Mouse (Mus musculus): ENCODE results near the gene Il17ra. TPM values are rescaled to one million over a fixed set of nuclear protein-coding genes. Genes with fewer than 3 reads are reported as not detected.

Gene Il17ra
- polyA plus RNA-seq, 1 experiment from 2014 or later, result 4.1 TPM

GRCm38 (mm10) chr6:120461217-120461616 is 1.8 kb upstream of the Il17ra start:
- Histone ChIP-seq H3K27ac (replicated peaks) (no peak overlapping the region), H3K4me1 (peaks cover 18% of the 10 kb centered on the region), H3K36me3 (no peaks in the 10 kb centered on the region), H3K9me3 (no peaks in the 10 kb centered on the region), H3K4me2 (replicated peaks) (no peak overlapping the region), H3K4me3 (no peak overlapping the region), H3K9ac (replicated peaks) (no peak overlapping the region), H3K27me3 (peaks cover 33% of the 10 kb centered on the region; the same call in 1 of the 2 replicates)
- ATAC-seq (replicated peaks), result no peak
- 71% methylated on average over 15 of the region's 15 CpGs for WGBS

DNA sequence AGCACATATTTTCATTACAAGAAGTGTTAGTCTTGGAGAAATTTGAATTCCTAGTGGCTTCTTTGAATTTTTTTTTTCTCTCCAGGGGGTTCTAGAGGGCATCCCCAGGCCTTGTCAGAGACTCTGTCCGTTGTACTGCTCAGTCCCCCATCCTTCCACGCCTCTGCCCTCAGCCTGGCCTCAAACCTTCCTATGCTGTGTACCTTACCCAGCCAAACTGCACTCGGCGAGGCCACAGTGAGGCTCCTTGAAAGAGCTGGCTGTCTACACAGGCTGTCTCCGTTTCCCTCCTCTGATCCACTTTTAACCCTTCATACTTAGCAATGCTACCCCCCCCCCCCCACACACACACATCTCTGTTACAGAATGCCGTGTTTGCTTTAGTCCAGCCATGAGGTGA is 796 bp upstream of the Il17ra start:
- peaks cover 18% of the 10 kb centered on the region for H3K4me1 ChIP-seq
- 54% methylated on average over 6 of the region's 6 CpGs for WGBS
- H3K27me3 ChIP-seq, result peaks cover 33% of the 10 kb centered on the region; the same call in 1 of the 2 replicates
- H3K4me3 ChIP-seq, result no peak overlapping the region
- H3K27ac ChIP-seq (replicated peaks), result no peak overlapping the region
- H3K4me2 ChIP-seq (replicated peaks), result no peak overlapping the region
- H3K9ac ChIP-seq (replicated peaks), result no peak overlapping the region
- H3K36me3 ChIP-seq, result no peaks in the 10 kb centered on the region
- H3K9me3 ChIP-seq, result no peaks in the 10 kb centered on the region
- no peak for ATAC-seq (replicated peaks)

- no peak overlapping the region for H3K27ac ChIP-seq (replicated peaks)
- H3K27me3 ChIP-seq, result peaks cover 33% of the 10 kb centered on the region; the same call in 1 of the 2 replicates
- ATAC-seq (replicated peaks), result peak; percentile 30
Observed at GRCm38 (mm10) chr6:120463884-120464283, 837 bp downstream of the Il17ra start.

DNA sequence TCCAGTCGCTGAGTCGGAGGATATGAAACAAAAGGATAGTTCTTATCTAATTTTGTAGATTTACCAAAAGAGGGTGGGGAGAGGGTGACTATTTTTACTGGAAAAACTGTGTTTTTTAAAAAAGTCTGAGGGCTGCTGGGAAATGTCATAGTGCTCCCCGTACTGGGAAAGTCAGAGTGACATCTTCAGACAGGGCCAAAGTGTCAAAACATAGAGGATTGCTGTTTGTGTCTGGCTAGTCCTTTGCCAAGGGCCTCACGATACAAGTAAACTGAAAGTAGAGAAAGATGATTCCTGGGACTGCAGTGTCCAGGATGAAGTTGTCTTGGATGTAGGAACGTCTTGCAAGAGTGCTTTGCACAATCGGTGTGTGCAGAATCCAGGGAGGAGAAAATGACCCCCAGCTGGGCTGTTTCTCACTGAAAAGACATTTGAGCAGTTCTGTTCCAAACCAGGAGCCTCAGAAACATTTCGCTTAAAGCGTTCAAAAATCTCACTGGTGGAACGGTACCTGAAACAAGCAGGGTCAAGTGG is 1.4 kb downstream of the Il17ra start:
- peak overlapping the region; percentile 57 for H3K4me2 ChIP-seq (replicated peaks)
- H3K27ac ChIP-seq (replicated peaks), result no peak overlapping the region
- no peaks in the 10 kb centered on the region for H3K9me3 ChIP-seq
- no peaks in the 10 kb centered on the region for H3K36me3 ChIP-seq
- 45% methylated on average over 9 of the region's 9 CpGs for WGBS
- no peak overlapping the region for H3K4me3 ChIP-seq
- peaks cover 33% of the 10 kb centered on the region; the same call in 1 of the 2 replicates for H3K27me3 ChIP-seq
- peaks cover 18% of the 10 kb centered on the region for H3K4me1 ChIP-seq
- H3K9ac ChIP-seq (replicated peaks), result no peak overlapping the region
- ATAC-seq (replicated peaks), result no peak

More at GRCm38 (mm10) chr6:120463884-120464283, 837 bp downstream of the Il17ra start:
- H3K4me2 ChIP-seq (replicated peaks), result peak overlapping the region; percentile 57
- H3K4me3 ChIP-seq, result peak overlapping the region; percentile 55
- peak overlapping the region; percentile 41; the same call in 1 of the 2 replicates for H3K9ac ChIP-seq (replicated peaks)
- H3K36me3 ChIP-seq, result no peaks in the 10 kb centered on the region
- peaks cover 18% of the 10 kb centered on the region for H3K4me1 ChIP-seq
- 5% methylated on average over 11 of the region's 11 CpGs for WGBS
- H3K9me3 ChIP-seq, result no peaks in the 10 kb centered on the region

DNA sequence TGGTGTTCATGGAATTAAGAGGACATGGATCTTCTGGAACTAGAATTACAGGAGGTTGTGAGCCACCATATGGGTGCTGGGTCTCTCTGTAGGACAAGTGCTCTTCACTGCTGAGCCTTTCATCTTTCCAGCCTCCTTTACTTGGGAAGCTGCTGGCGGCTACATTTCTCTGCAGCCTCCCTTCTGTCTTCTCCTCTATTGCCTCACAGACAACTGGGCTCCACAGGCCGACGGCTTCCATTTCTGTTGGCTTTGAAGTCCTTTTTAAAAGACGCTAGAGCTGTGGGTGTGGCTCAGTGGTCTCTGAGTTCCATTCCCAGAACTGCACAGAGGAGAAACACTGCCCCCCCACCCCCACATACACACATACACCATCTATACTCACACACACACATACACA is 2.3 kb downstream of the Il17ra start:
- H3K27me3 ChIP-seq, result peaks cover 33% of the 10 kb centered on the region; the same call in 1 of the 2 replicates
- no peaks in the 10 kb centered on the region for H3K9me3 ChIP-seq
- H3K4me2 ChIP-seq (replicated peaks), result no peak overlapping the region
- 39% methylated on average over 4 of the region's 4 CpGs for WGBS
- no peak for ATAC-seq (replicated peaks)
- H3K4me3 ChIP-seq, result no peak overlapping the region
- H3K36me3 ChIP-seq, result no peaks in the 10 kb centered on the region
- no peak overlapping the region for H3K9ac ChIP-seq (replicated peaks)
- H3K27ac ChIP-seq (replicated peaks), result no peak overlapping the region
- peaks cover 18% of the 10 kb centered on the region for H3K4me1 ChIP-seq

GRCm38 (mm10) chr6:120466609-120467329 is 3.7 kb downstream of the Il17ra start:
- H3K4me2 ChIP-seq (replicated peaks), result no peak overlapping the region
- peaks cover 26% of the 10 kb centered on the region; the same call in 1 of the 2 replicates for H3K27me3 ChIP-seq
- H3K36me3 ChIP-seq, result no peaks in the 10 kb centered on the region
- H3K9me3 ChIP-seq, result no peaks in the 10 kb centered on the region
- no peak for ATAC-seq (replicated peaks)
- peaks cover 21% of the 10 kb centered on the region for H3K4me1 ChIP-seq
- WGBS, result 82% methylated on average over 10 of the region's 10 CpGs
- no peak overlapping the region for H3K4me3 ChIP-seq
- no peak overlapping the region for H3K27ac ChIP-seq (replicated peaks)
- H3K9ac ChIP-seq (replicated peaks), result no peak overlapping the region

DNA sequence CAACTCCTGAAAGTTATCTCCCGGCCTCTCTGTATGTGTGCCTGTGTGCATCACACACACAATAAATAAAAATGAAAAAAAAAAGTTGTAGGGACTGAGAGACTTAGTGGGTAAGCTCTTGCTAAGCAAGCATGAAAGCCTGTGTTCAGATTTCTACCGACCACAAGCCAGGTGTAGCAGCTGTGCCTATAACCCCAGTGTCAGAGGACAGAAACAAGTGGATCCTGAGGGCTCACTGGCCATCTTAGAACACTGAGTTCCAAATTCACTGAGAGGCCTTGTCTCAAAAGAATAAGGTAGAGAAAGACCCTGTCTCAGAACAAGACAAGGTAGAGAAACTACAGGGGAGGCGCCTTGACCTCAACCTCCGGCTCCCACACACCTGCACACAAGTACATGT is 5.2 kb downstream of the Il17ra start:
- H3K4me1 ChIP-seq, result peaks cover 31% of the 10 kb centered on the region
- no peaks in the 10 kb centered on the region for H3K36me3 ChIP-seq
- no peak overlapping the region for H3K27ac ChIP-seq (replicated peaks)
- no peak overlapping the region for H3K4me2 ChIP-seq (replicated peaks)
- H3K27me3 ChIP-seq, result peaks cover 14% of the 10 kb centered on the region; the same call in 1 of the 2 replicates
- 98% methylated on average over 4 of the region's 4 CpGs for WGBS
- no peak overlapping the region for H3K9ac ChIP-seq (replicated peaks)
- no peak for ATAC-seq (replicated peaks)
- H3K9me3 ChIP-seq, result no peaks in the 10 kb centered on the region
- H3K4me3 ChIP-seq, result no peak overlapping the region

DNA sequence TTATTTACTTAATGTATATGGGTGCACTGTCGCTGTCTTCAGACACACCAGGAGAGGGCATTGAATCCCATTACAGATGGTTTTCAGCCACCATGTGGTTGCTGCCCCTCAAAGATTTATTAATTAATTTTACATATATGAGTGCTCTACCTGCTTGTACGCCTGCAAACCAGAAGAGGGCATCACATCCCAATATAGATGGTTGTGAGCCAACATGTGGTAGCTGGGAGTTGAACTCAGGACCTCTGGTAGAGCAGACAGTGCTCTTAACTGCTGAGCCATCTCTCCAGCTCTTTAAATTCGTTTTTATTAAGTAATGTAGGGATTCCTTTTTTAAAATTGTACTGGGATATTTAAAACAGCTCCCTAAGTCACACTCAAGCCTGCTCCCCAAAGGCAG is 6.2 kb downstream of the Il17ra start:
- Histone ChIP-seq H3K4me1 (peaks cover 26% of the 10 kb centered on the region), H3K27me3 (0 out of 2 replicates have a peak, but pooled peaks cover 4% of the 10 kb centered on the region), H3K27ac (replicated peaks) (no peak overlapping the region), H3K9me3 (no peaks in the 10 kb centered on the region), H3K4me3 (no peak overlapping the region), H3K9ac (replicated peaks) (no peak overlapping the region), H3K4me2 (replicated peaks) (no peak overlapping the region), H3K36me3 (no peaks in the 10 kb centered on the region)
- 72% methylated on average over 3 of the region's 3 CpGs for WGBS
- ATAC-seq (replicated peaks), result no peak

DNA sequence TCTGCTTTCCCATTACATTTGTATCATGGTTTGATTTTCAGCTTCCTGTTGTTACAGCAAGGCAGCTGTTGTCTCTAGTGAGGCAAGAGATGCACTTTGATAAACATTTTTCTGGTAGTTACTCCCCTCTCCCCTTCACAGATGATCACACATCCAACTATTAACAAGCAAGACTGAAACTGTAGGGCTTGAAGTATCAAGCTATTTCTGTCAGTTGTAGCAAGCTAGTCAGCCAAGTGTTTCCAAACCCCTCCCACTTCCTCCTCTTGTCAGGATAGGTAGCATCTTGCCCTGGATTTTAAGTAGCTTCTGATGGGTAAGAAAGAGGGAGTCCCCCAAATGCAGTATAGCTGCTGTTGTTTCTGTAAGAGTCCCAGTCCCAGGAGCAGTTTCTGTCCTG is 6.7 kb downstream of the Il17ra start:
- no peak for ATAC-seq (replicated peaks)
- no peak overlapping the region for H3K27ac ChIP-seq (replicated peaks)
- no peaks in the 10 kb centered on the region for H3K9me3 ChIP-seq
- H3K36me3 ChIP-seq, result no peaks in the 10 kb centered on the region
- no peak overlapping the region for H3K4me3 ChIP-seq
- H3K4me1 ChIP-seq, result peaks cover 22% of the 10 kb centered on the region
- H3K27me3 ChIP-seq, result no peaks in the 10 kb centered on the region
- H3K9ac ChIP-seq (replicated peaks), result no peak overlapping the region
- H3K4me2 ChIP-seq (replicated peaks), result no peak overlapping the region

- H3K36me3 ChIP-seq, result no peaks in the 10 kb centered on the region
- WGBS, result 95% methylated on average over 1 of the region's 1 CpGs
- no peaks in the 10 kb centered on the region for H3K27me3 ChIP-seq
- no peaks in the 10 kb centered on the region for H3K9me3 ChIP-seq
- no peak overlapping the region for H3K4me3 ChIP-seq
- no peak overlapping the region for H3K4me2 ChIP-seq (replicated peaks)
- H3K4me1 ChIP-seq, result peaks cover 22% of the 10 kb centered on the region
- H3K27ac ChIP-seq (replicated peaks), result no peak overlapping the region
- ATAC-seq (replicated peaks), result no peak
- no peak overlapping the region for H3K9ac ChIP-seq (replicated peaks)
Observed at GRCm38 (mm10) chr6:120470666-120471065, 7.6 kb downstream of the Il17ra start.

DNA sequence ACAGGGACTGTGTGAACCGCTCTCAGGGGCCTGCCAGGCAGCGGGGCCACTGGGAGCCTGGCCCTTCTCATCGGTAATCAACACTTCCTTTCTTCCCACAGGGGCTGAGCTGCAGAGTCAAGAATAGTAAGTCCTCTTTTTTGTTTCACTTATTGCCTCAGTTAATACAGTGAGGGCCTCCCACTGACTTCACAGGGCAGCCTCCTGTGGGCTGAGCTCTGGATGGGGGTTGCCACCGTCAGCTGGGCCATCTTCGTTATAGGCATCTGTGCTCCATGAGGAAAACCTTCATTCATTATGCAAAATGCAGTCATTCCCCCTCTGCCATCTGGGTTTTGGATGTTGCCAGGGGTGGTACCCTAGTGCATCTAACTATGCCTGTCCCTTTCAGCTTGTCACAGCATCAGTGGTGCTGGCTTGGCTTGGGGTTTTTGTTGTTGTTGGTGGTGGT is 9.0 kb downstream of the Il17ra start:
- Histone ChIP-seq H3K27ac (replicated peaks) (peak overlapping the region; percentile 70), H3K9ac (replicated peaks) (no peak overlapping the region), H3K4me2 (replicated peaks) (0 out of 2 replicates have a peak overlapping the region, but pooled peaks have one; percentile 0), H3K36me3 (no peaks in the 10 kb centered on the region), H3K9me3 (no peaks in the 10 kb centered on the region), H3K4me1 (peaks cover 22% of the 10 kb centered on the region), H3K27me3 (no peaks in the 10 kb centered on the region), H3K4me3 (no peak overlapping the region)
- WGBS, result 3% methylated on average over 5 of the region's 5 CpGs
- ATAC-seq (replicated peaks), result peak; percentile 88

DNA sequence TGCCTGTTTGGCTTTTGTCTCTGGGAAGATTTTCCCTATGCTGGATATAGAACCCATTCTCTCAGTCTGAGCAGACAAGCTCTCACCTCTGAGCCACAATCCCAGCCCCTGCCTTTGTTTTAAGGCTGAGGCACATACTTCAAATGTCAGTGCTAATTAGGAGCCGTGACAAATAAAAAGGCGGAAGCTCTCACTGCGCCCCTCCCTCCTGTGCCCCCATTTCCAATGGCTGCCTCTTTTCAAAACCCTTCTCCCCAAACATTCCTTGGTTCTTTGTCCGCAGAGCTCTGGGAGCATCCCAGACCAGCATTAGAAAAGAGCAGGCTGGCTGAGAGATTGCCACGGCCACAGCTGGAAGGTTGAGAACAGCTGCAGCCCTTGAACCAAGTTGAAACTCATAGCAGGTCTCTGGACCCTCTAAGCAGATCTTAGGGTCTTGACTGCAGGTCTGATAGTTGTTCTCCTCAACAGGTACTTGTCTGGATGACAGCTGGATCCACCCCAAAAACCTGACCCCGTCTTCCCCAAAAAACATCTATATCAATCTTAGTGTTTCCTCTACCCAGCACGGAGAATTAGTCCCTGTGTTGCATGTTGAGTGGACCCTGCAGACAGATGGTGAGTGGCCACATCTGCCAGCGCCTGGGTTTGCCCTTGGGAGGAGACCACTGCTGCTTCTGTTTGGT is 9.6 kb downstream of the Il17ra start:
- Histone ChIP-seq H3K9ac (replicated peaks) (no peak overlapping the region), H3K4me2 (replicated peaks) (no peak overlapping the region), H3K9me3 (no peaks in the 10 kb centered on the region), H3K4me1 (peaks cover 22% of the 10 kb centered on the region), H3K27me3 (no peaks in the 10 kb centered on the region), H3K36me3 (no peaks in the 10 kb centered on the region), H3K27ac (replicated peaks) (peak overlapping the region; percentile 70), H3K4me3 (no peak overlapping the region)
- WGBS, result 13% methylated on average over 8 of the region's 8 CpGs
- ATAC-seq (replicated peaks), result peak; percentile 62
